Mouse (Mus musculus) granulocyte monocyte progenitor cell, adult 5-6 weeks (primary cell): ENCODE results near the gene Rgs11. TPM values are rescaled to one million over a fixed set of nuclear protein-coding genes. Genes with fewer than 3 reads are reported as not detected.

Source experiments
- ATAC-seq: replicated peaks from 2 replicates; pipeline ENCODE4 v1.8.0; 2016; ENCODE audit warnings: mild to moderate bottlenecking, moderate TSS enrichment, inconsistent platforms; ENCODE audit not compliant: poor library complexity, severe bottlenecking
- total RNA-seq, 2 experiments: library from RNA; stranded (forward) in 1 of 2; stranded (reverse) in 1 of 2; fragments of 200-712, 200-1000 nt in 1 of 2; fragments of >200 nt in 1 of 2; fragmentation: Nextera tagmentation in 1 of 2; gene quantifications; 2 replicates each; pipeline ENCODE4 v1.2.3; 2014 to 2017

The Rgs11 gene
- total RNA-seq, 2 experiments from 2014 or later, result not detected

GRCm38 (mm10) chr17:26229776-26230175 is 27.0 kb downstream of the Rgs11 start:
- peak; percentile 82 for ATAC-seq

- ATAC-seq, result peak; percentile 50
These were observed 28.4 kb downstream of the Rgs11 start for GRCm38 (mm10) chr17:26231156-26231555.

GRCm38 (mm10) chr17:26232863-26233262 is 30.1 kb downstream of the Rgs11 start:
- no peak for ATAC-seq

- ATAC-seq, result no peak
These were observed 31.6 kb downstream of the Rgs11 start for GRCm38 (mm10) chr17:26234386-26234785.

- peak; percentile 38; the same call in 1 of the 2 replicates for ATAC-seq
These were observed 32.5 kb downstream of the Rgs11 start for GRCm38 (mm10) chr17:26235077-26235815.

- ATAC-seq, result peak; percentile 75
These were observed 34.9 kb downstream of the Rgs11 start for GRCm38 (mm10) chr17:26237667-26238066.

- no peak for ATAC-seq
These were observed 36.8 kb downstream of the Rgs11 start for GRCm38 (mm10) chr17:26239551-26239950.

- no peak for ATAC-seq
These were observed 37.5 kb downstream of the Rgs11 start for GRCm38 (mm10) chr17:26240120-26240790.

GRCm38 (mm10) chr17:26240990-26241389 is 38.2 kb downstream of the Rgs11 start:
- ATAC-seq, result no peak

GRCm38 (mm10) chr17:26243471-26244100 is 40.8 kb downstream of the Rgs11 start:
- ATAC-seq, result peak; percentile 52

GRCm38 (mm10) chr17:26244101-26244841 is 41.5 kb downstream of the Rgs11 start, which contains the start of gene Fam234a:
Gene Fam234a, minus strand, starts transcription at chr17:26244242.
- ATAC-seq, result peak; percentile 95

- 0 out of 2 replicates have a peak, but pooled peaks have one; percentile 31 for ATAC-seq
These were observed 49.3 kb downstream of the Rgs11 start for GRCm38 (mm10) chr17:26251886-26252538.

GRCm38 (mm10) chr17:26252539-26253251 is 49.9 kb downstream of the Rgs11 start, which contains the start of gene Luc7l:
Gene Luc7l, plus strand, starts transcription at chr17:26252896.
- ATAC-seq, result peak; percentile 90

GRCm38 (mm10) chr17:26253399-26253798 is 50.6 kb downstream of the Rgs11 start:
- ATAC-seq, result no peak; the same call in 1 of the 2 replicates

GRCm38 (mm10) chr17:26255313-26255712 is 52.6 kb downstream of the Rgs11 start:
- ATAC-seq, result no peak
